Mouse (Mus musculus) right cerebral cortex, postnatal 10 days (tissue): ENCODE data around the gene Frmd8.

ENCODE experiments used
- DNase-seq, 2 experiments: peaks; one replicate each; pipeline ENCODE4 v3.0.0; 2021; ENCODE audit warnings: low spot score in 2 of 2

The Frmd8 gene

DNA sequence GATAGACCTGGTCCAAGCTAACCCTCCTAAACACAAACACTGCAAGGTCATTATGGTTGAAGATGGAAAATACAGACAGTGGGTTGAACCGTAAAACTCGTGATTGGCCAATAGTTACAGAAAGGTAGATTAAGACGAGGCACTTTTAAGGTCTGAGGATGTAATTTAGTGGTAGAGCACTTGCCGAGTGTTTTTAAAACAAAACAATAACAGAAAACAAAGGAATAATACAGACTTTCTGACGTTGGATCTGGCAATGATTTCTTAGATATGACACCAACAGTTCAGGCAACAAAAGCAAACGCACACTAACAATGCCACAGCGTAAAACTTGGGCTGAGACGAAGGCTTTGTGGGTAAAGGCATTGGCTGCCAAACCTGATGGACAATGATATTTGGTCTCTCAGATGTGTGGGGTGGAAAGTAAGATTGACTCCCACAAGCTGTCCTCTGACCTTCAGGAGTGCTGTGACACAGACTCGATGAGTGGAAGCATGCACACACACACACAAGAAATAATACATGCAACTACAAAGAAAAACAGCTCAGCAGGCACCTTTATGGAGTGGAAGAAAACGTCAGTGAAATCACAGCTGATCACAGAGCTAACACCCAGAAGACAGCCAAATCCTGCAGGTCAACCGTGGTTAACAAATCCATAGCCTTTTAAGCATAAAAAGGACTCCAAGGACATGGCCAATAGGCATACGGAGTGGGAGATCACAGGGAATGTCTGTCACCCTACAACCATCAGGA lies 36.8 kb downstream of the Frmd8 start:
- DNase-seq = no peak

DNA sequence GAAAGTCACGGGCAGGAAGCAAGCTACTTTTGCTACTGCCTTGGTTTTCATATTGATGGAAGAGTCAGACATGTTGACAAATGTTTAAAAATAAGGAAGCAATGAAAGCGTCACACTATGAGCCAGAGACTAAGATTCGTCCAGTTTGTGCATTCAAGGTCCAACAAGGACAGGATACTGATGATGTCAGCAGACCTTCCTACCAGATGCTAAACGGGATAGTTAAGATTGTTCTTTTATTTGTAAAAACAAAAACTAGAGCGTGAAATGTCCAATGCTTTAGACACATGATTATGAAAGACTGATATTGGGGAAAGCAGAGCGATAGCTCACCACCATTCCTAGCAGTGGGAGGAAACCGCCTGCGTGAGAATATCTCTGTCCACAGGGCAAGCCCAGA lies 37.5 kb downstream of the Frmd8 start:
- no peak for DNase-seq

DNA sequence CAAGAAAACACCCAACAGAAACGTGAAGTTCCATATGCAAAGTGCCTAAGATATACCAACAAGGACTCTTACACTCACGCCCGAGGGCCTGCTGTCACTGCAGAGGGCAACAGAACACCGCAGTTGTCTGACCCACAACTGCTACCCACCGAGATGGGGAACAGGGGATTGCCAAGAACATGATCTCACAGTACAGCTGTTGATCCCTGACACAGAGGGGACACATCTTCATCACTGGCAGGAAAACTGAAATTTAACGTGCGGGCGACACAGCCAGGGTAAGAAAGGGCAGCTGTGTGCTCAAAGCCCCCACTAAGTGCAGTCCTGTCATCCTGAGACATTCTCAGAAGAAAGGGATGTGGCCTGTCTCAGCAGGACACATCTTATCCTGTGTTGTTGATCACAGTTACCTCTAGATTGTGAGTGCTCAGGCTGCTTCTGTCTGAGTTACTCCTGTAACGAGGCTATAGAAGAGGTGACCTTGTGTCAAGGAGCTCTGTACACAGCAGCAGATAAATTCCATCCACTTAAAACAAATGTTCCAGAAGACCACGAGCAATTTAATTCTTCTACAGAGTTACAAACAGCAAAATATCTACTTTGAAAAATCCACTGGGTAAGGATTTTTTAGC lies 38.0 kb downstream of the Frmd8 start:
- no peak for DNase-seq

DNA sequence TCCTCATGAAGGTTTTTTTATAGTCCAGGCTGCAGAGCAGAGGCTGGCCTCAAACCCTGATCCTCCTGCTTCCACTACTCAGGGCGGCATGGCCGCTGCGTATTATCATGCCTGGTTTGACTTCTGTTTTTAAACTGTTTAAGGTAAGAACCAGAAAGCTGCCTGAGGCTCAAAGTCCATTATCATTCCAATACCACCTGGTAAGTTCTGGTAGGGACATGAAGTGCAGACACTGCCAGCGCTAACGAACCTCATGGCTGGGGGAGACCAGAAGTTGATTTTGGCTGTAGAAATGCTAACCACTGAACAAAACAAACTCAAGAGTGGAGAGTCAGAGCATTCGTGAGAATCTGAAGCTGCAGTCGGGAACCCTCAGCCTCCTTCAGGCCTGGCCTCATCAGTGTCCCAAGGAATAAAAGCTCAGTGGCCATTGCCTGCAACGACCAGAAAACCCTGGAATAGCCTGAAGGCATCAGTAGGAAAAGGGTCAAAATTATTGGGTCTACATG lies 39.1 kb downstream of the Frmd8 start:
- DNase-seq = no peak

DNA sequence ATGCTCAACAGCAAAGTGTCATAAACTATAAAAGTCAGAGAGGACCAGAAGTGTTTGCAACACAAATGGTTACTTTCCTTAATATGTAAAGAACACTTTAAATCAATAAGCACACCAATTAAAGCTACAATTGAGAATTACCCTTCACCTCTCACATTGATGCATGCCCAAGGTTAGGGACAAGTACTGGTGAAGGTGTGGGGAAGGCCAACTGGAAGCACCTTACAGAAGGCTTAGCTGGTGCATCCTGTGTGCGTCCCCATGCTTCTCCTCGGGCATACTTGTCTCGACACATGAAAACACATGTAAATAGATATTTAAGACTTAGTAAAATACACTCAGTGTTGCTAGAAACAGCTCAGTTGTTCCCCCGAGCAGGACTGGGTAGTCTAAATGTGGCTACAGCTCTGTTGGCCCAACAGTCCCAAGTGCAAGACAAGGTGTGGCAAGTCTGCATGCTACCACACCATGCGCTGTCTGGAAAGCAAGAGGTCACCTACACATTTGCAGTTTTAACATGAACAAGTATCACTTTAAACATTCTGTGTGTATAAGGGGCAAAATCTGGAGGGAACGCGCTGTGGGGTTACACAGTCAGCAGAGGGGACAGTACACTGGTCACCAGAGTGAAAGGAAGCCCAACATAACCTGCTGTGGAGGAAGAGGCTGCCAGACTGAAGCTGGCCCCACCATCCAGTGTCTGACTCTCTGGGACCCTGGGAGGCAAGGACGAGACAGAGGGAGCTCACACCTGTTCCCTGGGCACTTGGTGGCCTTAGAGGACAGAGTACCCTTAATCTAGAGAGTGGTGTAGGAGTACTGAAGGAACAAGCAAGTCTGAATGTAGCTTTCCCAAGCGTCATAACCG lies 39.8 kb downstream of the Frmd8 start:
- no peak for DNase-seq

DNA sequence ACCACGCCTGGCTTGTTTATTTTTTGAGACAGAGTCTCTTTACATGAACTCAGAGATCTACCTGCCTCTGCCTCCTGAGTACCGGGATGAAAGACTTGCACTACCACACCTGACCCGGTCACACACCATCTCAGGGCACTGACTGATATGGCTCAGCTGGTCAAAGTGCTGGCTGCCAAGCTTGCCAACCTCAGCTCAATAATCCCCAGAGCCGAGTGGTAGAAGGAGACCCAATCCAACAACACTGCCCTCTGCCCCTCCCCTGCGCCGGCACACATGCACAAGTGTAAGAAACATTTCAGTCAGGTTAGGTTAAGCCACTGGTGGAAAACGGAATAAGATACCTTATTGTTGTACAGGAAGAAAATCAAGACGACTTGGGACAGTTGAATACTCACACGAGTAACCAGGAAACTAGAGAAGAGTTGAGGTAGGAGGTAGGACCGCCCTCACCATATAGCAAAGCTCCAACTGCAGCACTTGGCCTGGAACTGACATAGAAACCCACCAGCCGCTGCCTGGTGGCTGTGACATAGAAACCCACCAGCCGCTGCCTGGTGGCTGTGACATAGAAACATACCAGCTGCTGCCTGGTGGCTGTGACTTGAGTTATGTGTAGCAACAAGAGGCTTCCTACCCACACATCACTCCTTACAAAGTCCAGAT lies 40.7 kb downstream of the Frmd8 start:
- no peak for DNase-seq

DNA sequence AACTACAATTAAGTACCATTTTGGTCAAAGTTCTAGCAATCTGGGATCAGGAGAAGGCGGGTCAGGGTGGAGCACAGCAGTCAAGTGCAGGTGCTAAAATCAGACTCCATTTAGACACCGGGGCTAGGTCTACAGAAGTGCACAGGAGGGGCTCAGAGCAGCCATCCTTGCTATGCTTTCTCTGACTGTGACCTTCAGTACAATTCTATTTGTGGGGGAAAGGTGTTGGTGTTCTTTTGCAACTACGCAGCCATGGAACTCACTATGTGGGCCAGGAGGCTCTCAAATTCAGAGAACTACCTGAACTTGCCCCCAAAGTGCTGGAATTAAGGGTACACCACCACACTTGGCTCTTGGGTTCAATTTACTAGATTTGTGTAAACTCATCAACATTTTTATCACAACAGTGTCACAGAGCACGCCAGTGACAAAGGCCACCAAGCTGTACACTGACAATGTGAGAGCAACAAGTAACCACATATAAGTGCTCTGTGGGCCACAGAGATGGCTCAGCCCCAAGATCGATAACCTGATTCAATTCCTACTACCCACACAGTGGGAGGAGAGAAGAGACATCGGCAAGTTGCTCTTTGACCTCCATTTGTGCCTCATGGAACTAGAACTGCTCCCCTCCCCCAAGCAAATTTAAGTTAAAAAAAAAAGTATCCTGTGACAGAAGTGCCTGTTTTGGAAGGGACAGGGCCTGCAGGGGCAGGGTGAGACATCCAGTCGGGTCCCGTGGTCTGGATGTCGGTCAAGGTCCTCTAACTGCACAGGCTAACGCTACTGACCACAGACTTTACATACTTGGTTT lies 41.6 kb downstream of the Frmd8 start:
- no peak for DNase-seq

DNA sequence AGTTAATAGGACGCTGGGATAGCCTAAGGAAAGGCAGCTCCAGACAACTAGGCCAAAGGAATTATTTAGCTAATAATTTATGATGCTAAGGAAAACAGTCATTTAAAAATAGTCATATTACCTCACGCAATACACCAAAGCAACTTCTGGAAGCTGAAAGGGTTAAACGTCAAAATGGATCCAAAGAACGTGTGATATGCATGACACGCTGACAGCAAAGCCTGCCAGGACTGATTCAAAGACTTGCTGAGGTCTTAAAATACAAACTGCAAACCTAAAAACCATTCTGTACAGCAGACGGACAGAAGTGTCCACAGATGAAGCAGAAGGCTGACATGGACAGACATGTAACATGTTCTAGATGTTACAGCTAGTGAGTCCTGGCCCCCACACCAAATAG lies 42.7 kb downstream of the Frmd8 start:
- no peak for DNase-seq

DNA sequence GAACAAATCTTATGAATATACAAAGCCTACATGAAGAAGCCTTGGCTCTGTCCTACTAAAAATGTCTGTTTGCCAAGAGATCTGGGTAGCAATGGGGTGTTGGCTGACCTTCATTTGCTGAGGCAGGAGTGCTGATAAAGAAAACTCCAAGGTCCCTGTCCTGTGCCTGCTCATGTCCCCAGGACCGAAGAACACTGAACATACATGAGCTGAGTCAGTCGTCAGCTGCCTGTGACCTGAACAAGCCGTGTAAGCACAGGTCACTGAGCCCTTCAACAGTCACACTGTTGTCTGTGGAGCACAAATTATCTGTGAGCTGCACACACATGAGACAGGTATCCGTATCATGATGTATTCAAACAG lies 43.1 kb downstream of the Frmd8 start:
- DNase-seq = no peak

DNA sequence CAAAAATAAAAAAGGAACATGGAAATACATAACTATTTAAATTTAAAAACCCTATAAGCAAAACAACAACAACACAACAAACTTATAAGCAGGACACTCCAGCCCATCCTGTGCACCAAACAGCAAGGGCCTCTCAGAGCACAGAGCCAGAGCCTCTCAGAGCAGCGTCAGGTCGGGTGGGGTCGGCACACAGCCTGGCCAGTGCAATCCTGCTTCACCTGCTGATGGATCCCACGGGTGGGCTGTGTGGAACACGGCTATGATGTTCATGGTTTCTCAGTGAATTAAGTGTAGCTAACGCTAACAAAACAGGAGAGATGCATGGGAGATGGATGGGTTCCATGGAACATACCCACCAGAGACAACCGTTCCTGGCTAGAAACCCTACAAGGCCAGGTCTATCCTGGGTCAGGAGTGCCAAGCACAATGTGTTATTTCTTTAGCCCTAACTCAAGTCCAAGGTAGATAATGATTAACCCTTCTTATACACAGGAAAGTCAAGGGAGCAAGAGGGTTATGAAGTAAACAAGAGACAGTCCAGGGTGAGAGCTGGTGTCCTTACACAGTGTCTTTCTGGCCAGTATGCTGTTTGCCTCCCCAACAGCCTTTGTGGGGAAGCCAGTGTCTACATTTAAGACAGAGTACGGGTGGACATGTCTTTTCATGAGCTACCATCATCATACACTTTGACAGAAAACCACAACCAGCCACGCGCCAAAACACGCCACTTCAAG lies 43.7 kb downstream of the Frmd8 start:
- DNase-seq = no peak

DNA sequence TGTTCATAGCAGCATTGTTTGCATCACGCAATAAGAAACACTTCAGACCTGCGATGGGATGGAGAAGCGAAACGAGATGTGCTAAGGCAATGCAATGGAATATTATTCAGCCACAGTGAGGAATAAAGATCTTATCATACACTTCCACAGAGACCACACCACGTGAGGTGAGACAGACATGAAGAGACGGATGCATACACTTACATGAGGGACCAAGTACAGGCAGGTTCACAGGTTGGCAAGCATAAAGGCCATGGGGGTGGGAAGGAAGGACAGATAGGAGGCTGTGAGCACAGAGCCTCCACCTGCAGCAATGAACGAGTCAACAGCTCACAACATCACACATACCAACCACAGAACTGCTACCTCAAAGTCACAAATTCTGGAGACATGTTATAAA lies 44.3 kb downstream of the Frmd8 start:
- no peak for DNase-seq

DNA sequence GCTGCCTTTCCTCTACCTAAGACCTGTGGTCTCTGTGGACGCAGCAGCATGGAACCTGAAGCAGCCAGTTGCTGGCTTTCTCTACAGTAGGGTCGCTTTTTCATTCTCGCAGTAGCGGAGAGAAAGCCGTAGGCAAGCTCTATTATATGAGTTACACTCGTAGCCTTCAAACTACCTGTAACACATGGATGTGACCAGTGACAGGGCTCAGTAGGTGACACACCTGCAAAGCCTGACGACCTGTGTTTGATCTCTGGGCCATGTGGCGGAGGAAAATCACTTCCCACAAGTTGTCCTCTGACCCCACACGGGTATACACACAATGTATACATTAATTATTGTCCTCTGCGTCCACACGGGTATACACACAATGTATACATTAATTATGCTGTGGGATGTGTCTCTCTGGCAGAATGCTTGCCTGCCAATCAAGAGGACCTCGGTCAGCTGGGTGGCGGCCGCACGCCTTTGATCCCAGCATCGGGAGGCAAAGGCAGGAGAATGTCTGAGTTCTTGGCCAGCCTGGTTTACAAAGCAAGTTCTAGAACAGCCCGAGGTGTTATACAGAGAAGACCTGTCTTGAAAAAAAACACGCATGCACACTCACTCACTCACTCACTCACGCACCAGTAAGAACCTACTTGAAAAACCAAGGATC lies 45.0 kb downstream of the Frmd8 start:
- DNase-seq = no peak

DNA sequence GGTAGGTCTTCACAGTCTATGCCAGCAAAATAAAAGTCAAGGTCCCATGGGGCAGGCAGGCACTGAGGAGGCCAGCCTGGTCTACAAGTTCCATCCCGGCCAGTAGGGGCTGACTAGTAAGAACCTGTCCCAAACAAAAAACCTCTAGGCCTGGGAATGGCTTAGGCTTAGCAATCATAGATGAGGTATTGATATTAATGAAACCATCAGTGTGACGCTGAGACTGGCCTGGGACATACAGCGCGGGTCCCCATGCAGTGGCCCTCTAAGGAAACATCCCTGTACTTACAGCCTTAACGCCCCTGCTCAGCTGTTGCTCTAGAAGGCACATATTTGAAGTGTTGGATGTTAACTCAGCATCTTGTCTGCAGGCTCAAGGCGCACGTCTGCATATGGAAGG lies 46.2 kb downstream of the Frmd8 start:
- no peak for DNase-seq

DNA sequence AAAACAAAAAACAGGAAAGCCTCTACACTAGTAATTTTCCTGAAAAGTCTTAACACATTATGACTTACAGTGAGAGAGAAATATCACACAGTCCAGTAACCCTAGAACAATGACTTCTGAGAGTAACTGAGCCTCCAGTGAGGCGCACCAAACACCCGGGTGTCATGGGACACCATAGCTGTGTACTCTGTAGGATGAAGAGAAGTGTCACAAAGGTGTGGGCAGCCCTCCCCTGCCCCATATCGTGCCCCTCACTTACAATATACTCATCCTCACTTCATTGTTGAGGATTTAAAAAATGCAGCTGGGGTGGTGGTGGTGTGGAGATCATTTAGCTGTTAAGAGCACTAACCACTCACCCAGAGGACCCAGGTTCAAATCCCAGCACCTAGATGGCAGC lies 46.9 kb downstream of the Frmd8 start:
- no peak for DNase-seq

DNA sequence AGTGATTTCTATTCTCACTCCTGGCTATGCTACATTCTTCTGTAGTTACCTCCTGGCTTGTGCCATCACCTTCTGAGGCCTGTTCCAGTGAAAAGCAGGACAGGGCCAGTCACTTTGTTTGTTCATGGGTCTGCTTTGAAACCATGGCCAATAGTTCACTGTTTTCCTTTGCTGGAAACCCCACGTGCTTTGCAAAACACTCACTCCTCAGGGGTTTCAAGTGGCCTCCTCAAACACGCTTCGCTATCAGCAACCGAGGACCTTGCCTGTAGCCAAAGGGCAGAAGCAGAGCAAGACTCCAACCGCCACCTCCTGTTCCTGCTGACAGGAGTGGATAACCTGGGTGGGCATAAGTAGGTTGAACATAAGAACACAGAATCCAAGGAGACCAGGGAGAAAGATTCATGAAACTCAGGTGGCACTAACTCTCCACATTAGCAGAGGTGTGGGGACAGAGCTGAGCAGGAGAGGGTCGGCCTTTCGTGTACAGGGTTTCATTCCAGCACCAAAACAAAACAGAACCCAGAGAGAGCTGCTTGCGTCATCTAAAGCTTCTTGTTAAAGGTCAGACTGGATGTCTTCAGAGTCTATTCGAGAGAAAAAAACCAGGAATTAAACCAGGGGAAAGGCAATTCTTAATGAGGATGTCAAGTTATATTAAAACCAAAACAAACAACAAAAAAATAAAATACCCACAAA lies 47.5 kb downstream of the Frmd8 start:
- DNase-seq = no peak

DNA sequence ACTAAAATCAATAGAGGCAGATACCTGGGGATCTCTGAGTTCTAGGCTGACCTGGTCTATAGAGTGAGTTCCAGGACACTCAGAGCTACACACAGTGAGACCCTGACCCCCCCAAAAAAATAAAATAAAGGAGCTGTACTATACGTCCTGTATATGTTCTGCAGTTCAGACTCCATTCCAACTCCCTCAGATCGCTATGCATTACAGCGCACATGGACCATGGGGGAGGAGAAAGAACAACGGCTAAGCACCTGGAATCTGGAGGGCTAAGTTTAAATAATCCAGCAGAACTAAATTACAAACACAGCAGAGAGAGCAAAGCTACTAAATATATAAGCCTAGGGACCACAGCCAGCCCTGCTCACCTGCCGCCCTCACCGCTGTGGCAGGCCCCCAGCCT lies 48.0 kb downstream of the Frmd8 start:
- DNase-seq = no peak

DNA sequence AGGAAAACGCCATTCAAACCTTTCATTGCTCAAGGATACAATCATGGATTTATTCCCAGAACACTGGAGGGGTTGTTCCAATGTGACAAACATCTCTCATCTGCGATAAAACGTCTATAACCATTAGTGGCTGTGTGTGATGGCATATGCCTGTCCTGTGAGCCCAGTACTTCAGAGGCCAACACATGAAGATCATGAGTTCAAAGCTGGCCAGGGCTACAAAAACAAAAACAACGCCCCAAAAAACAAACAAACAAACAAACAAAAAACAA lies 48.4 kb downstream of the Frmd8 start:
- DNase-seq = no peak

DNA sequence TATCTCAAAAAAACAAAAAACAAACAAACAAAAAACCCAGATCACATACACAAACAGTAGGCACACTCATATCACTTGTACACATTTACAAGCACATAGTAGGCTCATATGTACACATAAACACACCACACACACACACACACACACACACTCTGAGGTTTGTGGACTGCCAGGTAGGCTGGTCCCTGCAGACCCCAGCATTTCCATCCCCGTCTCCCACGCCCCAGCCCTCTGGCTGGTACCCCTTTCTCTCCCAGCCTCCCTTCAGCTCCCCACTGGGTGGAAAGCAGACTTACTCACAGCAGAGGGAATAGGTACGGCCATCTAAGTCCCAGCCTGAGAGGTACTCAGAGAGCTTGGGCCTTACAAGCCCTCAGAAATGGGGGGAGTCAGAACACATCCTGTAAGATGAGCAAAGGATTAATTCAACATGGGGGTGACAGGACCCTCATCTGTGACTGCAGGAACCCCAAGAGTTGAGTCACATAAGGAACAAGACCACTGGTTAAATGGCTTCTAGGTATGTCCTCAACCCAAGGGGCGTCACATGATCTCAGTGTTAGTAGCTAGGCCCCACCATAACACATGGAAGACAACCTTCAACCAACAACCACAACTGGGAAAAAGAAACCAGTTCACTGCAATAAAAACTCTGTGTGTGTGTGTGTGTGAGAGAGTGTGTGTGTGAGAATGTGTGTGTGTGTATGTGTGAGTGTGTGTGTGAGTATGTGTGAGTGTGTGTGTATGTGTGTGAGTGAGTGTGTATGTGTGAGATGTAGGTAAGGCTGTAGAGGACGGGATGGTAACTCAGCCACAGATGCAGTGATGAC lies 49.0 kb downstream of the Frmd8 start:
- DNase-seq = no peak
